Mouse (Mus musculus): ENCODE measurements around the gene Ptprd.

Gene Ptprd

DNA sequence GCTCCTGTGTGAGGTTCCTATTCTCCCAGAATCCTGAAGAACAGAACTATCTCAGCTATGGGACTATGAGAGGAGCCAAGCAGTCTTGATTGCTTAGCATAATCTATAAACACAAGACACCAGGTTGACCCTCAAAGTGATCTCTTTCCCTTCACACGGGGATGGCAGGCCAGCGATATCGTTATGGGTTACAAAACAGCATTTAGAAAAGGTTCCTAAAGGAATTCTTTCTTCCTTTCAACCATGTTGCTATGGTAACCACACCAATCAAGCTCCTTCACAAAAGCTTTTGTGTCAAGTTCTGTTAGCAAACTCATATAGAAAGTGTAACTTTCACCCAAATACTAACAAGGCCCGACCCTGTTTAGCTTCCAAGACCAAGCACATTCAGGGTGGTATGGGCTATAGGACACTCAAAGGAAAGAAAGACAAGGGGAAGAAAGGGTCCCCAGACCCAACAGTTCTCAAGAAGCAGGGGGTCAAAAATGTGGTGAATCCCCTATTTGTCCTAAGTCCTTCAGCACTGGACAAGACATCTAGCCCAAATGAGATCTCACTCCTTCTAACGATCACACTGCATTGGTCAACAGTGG lies 1805.8 kb downstream of the Ptprd start:
- peak; percentile 5 for DNase-seq (ENCODE audit: low read depth, low spot score)

DNA sequence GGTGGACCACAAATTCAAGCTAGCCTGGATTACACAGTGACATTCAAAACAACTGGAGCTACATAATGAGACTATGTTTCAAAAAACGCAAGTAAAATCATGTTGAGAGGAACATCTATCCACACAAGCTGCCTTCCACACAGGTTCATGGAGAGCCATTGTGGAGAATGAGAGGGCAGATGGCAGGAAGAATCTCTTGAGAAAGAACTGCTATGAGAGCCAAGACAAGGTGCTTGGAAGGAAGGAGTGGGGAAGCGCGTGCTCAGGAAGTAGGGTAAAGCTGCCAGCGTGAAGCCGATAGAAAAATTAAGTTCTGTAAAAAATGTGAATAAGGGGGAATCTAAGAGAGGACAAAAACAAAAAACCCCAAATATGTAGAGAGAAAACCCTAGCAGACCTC lies 1808.5 kb downstream of the Ptprd start:
- DNase-seq (ENCODE audit: low read depth, low spot score), result no peak

DNA sequence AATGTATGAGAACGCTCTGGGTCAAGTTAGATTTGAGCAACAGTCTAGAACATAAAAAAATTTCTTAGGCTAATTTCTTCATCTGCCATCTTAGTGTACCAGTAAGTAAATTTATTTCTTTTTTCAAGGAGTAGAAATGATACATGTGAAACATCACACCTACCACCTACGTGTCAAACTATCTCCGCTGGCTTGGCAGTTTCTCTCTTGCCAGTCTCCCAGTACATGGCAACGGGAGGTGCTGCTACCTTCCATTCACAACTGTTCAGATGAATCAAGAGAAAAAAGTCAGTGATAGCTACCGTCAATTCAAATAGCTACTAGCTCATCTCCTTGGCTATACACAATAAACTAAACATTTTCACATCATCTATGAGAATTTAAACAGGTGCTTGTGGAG lies 1823.9 kb downstream of the Ptprd start:
- DNase-seq (ENCODE audit: low read depth, low spot score), result no peak

DNA sequence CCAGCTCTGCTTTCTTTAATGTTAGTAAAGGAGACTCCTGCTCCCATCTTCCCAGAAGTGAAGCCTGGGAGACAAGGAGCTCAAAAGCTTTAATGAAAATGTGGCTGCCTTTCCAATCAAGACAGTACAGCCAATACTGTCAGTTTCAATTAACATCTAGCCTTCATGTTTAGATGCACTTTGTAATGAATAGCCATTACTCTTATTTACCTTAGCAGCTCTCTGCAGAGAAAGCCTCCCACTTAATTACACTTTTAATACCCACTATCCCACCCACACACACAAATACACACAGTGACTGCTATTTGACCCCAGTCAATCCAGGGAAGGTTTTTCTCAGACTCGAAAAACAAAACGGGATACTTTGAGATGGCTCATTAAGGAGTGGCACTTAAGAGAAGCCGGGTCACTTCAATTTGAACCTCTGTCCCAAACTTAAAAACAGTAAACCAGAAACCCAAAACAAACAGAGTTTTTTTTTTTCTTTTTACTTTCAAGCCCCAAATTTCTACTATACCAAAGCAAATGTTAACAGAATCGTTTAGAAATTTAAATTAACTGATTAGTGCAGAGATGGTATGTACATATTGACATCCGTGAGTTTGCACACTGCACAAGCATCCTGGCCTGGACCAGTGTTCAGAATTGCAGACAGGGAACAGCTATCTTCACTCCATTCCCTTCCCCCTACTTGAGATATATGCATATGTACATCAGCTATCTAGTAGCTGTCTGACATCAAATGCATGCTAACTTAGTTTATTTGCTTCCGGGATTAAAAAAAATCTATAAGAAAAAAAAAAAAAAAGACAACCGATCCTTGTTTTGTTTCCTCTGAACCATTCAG lies 1824.6 kb downstream of the Ptprd start:
- DNase-seq (ENCODE audit: low read depth, low spot score), result no peak

DNA sequence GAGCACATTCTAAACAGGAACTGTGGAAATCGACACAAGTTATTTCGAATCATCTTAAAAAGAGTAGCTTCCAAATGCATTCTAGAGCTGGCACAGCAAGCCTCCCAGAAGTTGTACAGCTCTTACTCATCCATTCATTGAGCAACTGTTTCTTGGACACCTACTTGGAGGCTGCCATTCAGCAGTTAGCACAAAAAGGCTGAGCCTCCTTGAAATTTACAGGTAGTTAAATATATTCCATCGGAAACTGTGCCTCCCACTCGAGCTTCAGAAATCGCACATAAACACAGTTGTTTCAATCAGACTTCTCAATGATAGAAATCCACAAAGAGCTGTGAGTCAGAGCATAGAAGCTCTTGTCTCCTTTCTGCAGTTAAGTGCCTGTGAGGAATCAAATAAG lies 1825.9 kb downstream of the Ptprd start:
- DNase-seq (ENCODE audit: low read depth, low spot score), result no peak

DNA sequence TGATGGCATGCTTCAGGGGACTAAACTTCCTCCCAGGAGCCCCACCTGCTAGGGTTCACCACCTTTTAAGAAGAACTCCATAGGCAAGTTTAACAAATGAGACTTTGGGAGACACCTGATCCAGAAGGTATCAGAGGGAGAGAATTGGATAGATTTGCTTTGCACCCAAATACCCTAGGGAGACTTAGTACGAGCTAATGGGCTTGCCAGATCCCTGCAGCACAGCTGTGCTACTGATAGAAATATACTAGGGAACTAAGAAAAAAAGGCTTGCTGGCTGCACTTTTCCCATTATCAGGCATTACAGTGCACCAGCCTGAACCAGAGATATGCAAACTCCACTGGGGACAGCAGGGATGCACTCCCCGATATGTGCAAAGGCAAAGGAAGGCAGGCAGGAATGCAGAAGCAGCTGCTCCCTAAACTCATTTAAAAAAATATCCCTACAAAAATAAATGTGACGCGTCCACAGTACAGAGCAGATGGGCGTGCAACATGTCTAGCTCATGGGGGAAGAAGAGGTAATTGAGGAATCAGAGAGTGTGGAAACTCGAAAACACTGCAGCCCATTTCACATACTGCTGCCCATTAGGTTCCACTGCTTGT lies 1831.3 kb downstream of the Ptprd start:
- DNase-seq (ENCODE audit: low read depth, low spot score), result no peak

DNA sequence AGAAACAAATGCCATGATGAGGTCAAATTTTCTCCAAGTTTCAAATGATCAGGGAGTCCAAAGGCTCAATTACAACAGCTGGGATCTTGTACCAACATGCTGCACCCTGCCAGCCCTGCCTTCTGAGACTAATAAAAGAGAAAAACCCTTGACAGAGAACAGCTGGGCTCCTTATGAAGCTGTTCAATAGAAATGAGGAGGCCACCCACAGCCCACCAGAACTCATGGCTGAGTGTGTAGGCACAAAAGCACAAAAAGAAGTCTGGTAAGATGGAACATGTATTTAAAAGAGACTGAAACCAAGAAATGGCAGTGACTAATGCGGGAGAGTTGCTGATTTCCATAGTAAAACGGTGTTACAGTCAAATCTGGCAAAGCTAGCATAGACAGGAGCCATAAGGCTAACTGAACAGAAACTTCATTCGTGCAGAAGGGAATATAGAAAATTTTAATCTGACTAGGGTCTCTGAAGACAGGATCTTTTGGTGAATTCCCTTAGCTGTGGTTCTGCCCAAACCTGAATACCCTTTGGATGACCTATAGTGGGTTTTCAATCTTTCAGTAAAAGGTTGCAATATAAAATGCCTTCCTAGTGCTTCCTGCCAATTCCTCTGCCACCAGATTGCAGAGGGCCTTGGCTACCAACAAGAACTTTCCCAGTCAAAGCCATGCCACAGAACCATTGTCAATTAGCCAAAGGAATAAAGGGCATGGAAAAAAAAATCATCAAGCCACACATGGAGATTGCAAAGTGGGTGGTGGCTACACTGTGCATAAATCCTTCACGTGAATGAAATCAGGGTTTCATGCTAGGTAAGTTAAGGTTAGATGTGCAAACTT lies 1841.5 kb downstream of the Ptprd start:
- no peak for DNase-seq (ENCODE audit: low read depth, low spot score)

DNA sequence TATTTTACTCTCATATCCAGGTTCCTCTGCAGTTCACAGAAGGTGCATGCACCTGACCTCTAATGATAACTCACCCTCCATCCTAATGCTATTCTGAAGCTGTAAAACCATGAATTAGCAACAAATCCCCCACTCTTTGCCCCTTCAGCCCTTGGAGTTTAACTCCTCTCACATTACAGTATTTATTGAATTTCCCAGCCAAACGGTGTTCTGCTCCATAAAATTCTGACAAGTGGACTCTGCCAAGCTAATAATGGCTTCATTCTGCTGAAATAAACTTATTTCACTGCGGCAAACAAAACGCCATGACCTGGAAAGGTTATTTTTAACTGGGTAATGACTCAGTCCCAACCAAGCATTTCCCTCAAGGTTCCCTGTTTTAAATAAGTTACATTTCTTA lies 1842.7 kb downstream of the Ptprd start:
- DNase-seq (ENCODE audit: low read depth, low spot score), result no peak

DNA sequence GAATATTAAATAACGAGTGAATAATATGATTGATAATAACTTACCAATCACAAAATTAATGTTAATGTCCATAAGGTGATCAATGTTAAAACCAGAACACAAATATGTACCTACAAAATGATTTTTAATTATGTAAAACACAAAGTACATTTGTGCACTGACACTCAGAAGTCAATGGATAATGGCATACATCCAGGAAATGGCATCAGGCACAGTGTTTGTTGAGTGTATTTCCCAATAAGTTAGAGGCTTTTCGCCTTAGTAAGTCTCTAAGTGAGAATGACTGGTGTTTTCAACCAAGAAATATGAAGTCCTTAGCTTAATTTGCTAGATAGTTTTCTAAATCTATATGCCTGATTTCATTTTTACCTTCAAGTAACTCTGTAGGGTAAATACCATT lies 1843.5 kb downstream of the Ptprd start:
- DNase-seq (ENCODE audit: low read depth, low spot score), result no peak

DNA sequence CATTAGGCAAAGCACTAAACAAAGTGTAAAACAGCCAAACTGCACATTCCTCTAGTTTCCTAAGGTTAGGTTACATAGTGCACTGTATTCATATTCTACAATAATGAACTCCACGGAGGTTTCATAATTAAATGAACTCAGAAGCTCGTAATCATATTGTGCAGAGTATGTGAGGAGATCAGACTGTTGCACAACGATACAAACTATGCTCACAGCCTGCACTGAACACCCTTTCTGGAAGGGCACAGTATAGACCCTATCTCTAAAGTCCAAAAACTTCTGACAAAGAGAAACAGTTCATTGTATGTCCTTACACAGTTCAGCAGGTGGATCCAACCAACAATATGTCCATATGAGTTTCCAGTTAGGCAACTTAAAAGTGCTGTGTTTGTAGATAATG lies 1844.5 kb downstream of the Ptprd start:
- DNase-seq (ENCODE audit: low read depth, low spot score), result no peak

DNA sequence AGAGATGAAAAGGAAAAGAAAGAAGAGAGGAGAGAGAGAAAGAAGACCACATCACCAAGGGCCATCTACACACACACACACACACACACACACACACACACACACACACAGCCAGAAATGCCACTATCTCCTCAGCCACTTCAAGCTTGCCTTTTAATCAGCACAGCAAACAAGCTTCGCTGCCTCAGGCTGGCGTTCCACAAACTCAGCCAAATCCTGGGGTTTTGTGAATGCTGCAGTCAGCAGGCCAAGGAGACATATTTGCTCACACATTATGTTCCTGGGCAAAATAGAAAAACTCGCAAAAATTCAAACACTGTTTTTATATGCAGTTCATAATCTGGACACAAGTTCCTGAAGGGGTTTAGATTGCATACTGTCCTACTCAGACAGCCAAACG lies 1845.9 kb downstream of the Ptprd start:
- no peak for DNase-seq (ENCODE audit: low read depth, low spot score)

DNA sequence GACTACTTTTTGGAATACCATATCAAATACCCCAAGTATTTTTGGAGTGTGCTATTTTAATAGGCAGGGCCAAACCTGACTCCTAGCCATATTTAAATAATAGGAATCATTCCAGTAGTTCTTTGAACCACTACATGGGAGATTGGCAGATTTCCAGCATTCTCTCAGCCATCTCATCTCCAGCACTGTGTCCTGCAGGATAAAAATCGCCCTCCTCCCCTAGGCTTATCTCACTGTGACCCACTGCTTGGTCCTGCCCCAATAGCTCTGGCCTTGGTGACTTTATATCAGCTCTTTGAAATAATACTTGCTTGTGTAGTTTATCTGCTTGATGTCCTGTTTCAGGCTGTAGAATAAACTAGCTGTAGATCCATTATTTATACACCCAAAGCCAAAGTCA lies 1850.2 kb downstream of the Ptprd start:
- no peak for DNase-seq (ENCODE audit: low read depth, low spot score)

DNA sequence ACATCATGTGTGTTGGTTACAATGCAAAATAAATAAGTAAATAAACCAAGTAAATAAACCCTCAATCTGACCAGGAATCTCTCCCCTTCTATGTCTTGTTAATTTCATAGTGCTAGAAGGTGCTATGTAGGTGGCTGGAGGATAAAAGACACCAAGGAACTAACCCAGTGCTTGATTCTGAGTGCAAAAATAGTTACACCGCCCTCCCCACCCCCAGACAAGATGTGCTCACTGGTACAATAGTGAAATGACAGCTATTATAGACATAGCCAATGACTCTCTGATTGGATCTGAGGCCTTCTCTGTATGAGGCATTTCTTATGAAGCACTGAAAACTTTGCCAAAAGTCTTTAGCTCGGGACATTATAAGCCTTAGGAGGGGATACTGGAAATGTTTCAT lies 1857.6 kb downstream of the Ptprd start:
- DNase-seq (ENCODE audit: low read depth, low spot score), result no peak

DNA sequence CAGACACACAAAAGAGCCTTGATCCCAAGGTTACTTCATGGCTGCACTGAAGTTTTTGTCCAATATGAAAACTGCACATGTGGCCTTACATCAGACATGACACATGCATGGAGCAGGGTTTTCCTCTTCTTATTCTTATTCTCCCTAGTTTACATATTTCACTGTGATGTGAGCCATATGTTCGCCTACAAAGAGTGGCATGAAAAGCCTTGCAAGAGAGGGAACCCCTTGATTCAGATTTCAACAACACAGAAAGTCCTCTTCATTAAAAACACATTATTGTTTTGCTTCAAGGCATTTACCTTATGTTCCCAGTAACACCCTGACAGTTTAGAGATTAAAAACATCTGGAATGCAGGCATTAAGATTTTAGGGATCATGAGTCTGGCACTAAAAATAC lies 1859.3 kb downstream of the Ptprd start:
- no peak for DNase-seq (ENCODE audit: low read depth, low spot score)

DNA sequence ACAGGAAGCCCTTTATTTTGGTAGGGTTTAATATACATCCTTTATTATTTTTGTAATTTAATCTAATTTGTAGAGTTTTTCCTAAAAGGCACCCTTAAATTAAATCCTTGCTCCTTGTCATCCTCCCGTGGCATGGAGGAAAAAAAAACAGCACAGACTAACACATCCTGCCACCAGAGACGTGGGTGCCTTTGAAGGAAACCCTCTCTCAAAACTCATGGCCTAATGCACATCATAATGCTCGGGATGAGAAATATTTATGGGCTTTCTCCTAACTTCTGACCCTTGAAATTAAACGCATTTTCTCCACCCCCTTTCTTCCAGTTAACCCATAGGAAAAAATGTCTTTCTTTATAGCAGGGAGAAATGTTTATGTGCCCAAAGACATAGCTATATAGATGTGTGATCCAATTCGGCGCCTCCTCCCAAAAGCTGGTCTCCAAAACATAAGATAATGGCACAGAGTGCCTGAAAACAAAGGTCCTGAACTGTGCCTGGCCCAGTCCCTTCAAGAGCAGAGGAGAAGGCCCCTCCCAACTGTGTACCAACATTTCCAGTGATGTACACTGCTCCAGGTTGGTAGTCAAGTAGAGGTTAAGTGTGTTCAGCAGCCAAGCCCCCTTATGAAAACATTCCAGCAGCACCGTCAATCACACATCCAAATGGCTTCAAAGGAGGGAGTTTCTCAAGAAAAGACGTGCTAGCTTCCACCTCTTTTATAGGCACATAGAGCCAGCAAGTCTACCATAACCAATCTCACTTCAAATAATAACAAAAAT lies 1860.4 kb downstream of the Ptprd start:
- DNase-seq (ENCODE audit: low read depth, low spot score), result no peak

DNA sequence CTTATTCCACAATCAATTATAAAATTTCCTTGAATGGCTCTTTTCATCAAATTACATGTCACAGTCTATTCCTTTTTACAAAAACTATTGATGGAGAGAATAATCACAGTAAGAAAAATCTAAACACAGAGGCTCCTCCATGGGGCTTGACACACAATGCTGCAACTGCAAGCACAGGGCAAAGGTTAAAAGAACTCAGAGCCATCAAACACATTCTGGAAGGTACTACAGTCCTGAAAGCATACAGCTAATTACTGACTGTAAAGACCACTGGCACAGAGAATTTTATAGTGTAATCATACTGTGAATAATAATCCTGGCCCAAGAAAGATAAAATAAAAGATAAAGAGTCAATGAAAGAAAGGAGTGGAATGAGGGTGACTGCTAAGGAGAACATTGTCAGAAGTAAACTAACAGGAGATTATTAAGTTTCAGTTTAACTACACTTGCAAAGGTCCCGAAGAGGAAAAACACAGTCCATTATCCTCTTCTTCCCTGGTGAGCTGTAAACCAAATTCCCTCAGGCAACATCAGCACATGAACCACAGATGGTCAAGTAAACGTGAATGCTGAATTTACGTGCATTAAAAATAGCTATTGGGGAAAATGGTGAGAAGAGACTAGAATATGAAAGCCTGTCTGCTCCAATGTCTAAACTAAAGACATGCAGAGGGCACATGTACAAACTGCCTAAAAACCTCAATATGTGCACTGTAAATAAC lies 1861.4 kb downstream of the Ptprd start:
- DNase-seq (ENCODE audit: low read depth, low spot score), result no peak

DNA sequence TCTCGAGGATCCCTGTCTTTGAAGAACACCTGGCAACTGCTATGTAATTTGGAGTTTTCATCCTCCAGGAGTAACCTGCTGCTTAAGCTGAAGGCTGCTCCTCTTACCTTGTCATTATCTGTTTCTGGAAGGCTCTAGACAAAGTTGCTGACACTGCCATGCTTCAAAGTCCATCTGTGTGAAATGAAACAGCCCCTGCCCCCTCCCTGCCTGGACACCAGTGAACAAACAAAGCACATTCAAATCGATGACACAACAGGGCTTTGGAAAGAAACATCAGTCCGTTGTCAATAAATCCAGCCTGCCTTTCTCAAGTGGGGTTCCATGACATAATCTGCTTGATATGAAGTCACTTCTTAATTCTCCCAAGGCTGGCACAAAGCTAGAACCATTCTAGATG lies 1867.7 kb downstream of the Ptprd start:
- no peak for DNase-seq (ENCODE audit: low read depth, low spot score)

DNA sequence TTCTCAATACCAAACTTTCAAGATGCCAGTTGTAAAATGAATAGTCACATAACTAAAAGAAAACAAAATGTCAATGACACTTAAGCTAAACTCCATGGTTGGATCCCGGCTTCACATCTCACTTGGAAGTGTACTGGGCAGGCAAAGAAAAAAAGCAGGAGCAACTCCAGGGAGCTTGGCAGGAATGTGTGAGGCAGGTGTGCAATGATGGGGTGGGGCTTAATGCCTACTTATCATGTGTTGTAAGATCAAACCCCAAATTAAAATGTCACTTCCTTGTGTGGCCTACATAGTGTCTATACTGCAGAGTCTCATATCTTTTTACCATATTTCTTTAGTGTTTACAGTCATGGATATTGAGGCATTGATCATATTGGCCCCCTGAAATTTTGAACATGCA lies 1873.8 kb downstream of the Ptprd start:
- no peak for DNase-seq (ENCODE audit: low read depth, low spot score)

DNA sequence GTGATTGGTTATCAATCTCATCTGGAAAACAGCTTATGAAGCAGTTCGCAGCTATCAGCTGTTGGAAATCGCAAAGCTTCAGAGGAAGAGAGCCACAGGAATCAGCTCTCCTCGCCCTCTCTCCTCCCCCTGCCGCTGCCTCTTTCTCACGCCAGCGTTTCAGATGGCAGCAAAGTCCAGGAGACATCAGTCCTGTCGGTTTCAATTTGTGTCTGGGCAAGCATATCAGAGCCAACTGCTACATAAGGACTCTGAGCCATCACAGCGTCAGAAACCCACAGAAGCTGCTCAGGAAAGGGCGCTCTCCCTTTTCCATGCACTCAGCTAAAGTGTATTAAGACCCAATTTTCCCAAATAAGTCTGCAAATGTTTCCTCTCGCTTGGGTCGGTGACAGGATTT lies 1884.4 kb downstream of the Ptprd start:
- no peak for DNase-seq (ENCODE audit: low read depth, low spot score)

DNA sequence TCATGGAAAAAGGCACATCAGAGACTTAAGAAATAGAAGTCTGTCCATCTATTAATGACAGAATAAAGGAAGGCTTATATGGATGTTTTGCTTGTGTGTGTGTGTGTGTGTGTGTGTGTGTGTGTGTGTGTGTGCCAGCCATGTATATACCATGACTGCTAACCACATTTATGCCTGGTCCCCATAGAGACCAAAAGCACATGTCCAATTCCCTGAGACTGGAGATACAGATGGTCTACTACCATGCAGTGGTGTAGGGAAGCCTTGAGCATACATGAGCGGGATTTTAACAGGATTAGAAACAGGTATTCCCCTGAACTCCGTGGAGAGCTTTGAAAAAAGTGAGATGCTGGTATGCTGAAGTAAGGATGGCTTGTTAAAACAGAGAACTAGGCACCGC lies 1886.1 kb downstream of the Ptprd start:
- DNase-seq (ENCODE audit: low read depth, low spot score), result no peak

DNA sequence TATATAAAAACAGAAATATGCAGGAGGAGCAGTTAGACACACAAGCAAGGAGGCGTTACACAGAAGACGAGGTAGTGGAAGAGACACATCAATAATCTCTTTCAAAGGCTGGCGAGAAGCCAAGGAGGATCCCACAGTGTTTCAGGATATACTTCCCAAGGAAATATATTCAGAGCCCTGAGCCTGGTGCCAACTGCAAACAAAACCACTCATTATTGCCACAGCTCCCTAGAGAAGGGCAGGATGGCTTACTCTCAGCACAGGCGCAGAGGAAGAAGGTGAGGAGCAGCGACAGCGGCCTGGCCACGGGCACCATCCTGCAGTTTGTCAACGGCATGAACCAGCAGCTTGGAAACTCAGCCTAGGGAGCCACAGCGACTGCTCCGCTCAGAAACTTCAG lies 1886.8 kb downstream of the Ptprd start:
- no peak for DNase-seq (ENCODE audit: low read depth, low spot score)
